Mouse (Mus musculus) liver, adult 2 months (tissue): ENCODE measurements around the gene Amt.

Source experiments
- CTCF ChIP-seq: fragments of 200-500 bp; IDR thresholded peaks from 2 replicates; pipeline ENCODE4 v1.5.1; 2011; ENCODE audit warnings: low read depth, low read length, control low read depth
- POLR2A ChIP-seq: fragments of 200-500 bp; IDR thresholded peaks from 2 replicates; pipeline ENCODE4 v1.6.1; 2011; ENCODE audit warnings: low read length, control low read depth; ENCODE audit not compliant: insufficient read depth; ENCODE audit errors: extremely low read depth

DNA sequence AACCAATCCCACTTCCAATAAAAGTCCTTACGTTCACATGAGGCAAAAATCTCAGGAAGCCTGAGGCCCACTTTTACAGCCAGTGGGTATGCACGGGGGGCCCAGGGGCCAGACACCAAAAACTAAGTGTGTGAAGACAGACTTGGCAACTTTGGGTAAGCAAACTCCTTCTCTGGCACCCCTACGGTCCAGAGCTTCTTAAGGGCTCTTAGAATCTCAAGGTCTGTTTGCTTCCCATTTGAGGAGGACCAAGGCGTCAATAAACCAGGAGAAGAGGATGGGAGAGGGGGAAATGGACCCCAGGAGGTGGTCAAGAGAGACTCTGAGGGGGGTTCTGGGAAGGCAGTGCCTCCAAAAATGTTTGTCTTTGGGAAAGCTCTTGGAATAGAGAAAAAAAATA is 23.2 kb upstream of the Amt start:
- TF ChIP-seq CTCF = no peak
- TF ChIP-seq POLR2A = no peak
